10 mouse cellular contexts compared by ENCODE assay signal in the genomic region with DNA sequence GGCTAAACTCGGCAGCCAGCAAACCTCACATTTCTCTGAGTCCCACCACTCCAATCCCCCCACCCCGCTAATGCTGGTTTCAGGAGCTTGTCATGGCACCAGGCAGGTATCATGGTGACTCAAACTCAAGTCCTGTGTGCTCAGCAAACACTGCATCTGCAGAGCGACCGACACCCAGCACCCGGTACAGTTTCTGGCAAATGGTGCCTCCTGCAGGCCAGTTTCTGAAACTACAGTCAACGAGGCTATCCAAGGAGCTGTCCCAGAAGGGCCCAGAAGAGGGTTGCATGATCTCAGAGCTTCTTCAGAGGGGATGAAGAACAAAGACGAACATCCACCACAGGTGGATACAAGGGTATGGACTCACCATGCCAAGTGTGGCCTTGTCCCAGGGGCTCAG. TPM values are rescaled to one million over a fixed set of nuclear protein-coding genes. Genes with fewer than 3 reads are reported as not detected.
DNase-seq lines count a peak whose midpoint lies in the region; ATAC-seq lines count a peak whose summit lies in the region.
"Had no signal": no experiment of that assay in that cellular context is flagged by ENCODE, and none has a peak within 500 bp of the region (broad histone marks: within the 10 kb centered on the region; RNA-seq: fewer than 3 reads in every experiment).

No protein-coding gene starts in this region.

- no peak overlapping the region for H3K4me2 ChIP-seq in kidney, embryonic 14.5 days (replicated peaks; ENCODE audit: low read depth, low read length)
- H3K4me2 ChIP-seq: limb, embryonic 13.5 days had no signal

- no peaks in the 10 kb centered on the region for H3K9me3 ChIP-seq in kidney, embryonic 14.5 days (ENCODE audit: control insufficient read depth, low read length)
- H3K9me3 ChIP-seq: G1E; limb, embryonic 13.5 days had no signal

- ATAC-seq in kidney, embryonic 14.5 days (ENCODE audit: low FRiP score, low TSS enrichment), result no peak
- ATAC-seq in activated CD4-positive, CD25-positive, alpha-beta regulatory T cell, adult 4 months, result no peak

- H3K36me3 ChIP-seq in kidney, embryonic 14.5 days (ENCODE audit: control insufficient read depth, insufficient read depth, low read length), result 0 out of 2 replicates have a peak, but pooled peaks cover 2% of the 10 kb centered on the region
- H3K36me3 ChIP-seq: G1E had no signal

- DNase-seq in cerebellum, postnatal 10 days, result peak; percentile 46 to 53
- DNase-seq in cerebellum, adult 9-11 months, result no peak
- peak; percentile 33 for DNase-seq in kidney, adult 9 months
- DNase-seq in 3T3-L1 (ENCODE audit: low read depth, low spot score), result peak; percentile 73
- peak; percentile 38 for DNase-seq in adrenal gland, postnatal 25 days
- DNase-seq in lung, postnatal 36 days, result peak; percentile 51

- no peaks in the 10 kb centered on the region for H3K27me3 ChIP-seq in kidney, embryonic 14.5 days (ENCODE audit: control insufficient read depth, insufficient read depth, low read length)
- H3K27me3 ChIP-seq: limb, embryonic 13.5 days had no signal

- 57% methylated on average over 7 of the region's 7 CpGs for WGBS in kidney, embryonic 14.5 days

- H3K27ac ChIP-seq in kidney, embryonic 14.5 days (ENCODE audit: low read depth, low read length), result no peak overlapping the region
- H3K27ac ChIP-seq: limb, embryonic 13.5 days had no signal

- H3K4me3 ChIP-seq in kidney, embryonic 14.5 days (ENCODE audit: low read length), result no peak overlapping the region
- H3K4me3 ChIP-seq: limb, embryonic 13.5 days had no signal

- H3K9ac ChIP-seq in kidney, embryonic 14.5 days (ENCODE audit: low read depth, low read length), result no peak overlapping the region
- H3K9ac ChIP-seq: limb, embryonic 13.5 days had no signal

- no peaks in the 10 kb centered on the region for H3K4me1 ChIP-seq in kidney, embryonic 14.5 days (ENCODE audit: control insufficient read depth, insufficient read depth, low read length)

RNA-seq across cellular contexts. Expression of a gene that starts 4.6 kb away (rescaled TPM):
- polyA plus RNA-seq in kidney, embryonic 14.5 days (2014; fragmentation: Nextera tagmentation; extraction: Ambion mirVana), result 5.0 and 5.4 TPM in 2 replicates
- total RNA-seq in adrenal gland, postnatal 25 days (2021), result 14.2 and 26.8 TPM in 2 replicates
- polyA plus RNA-seq in activated CD4-positive, CD25-positive, alpha-beta regulatory T cell, adult 4 months (2017; shearing (Covaris generic)), result under 1 TPM in 1 of 2 experiments, not detected in 1; 0.45 TPM
- polyA plus RNA-seq: G1E had no signal

RNA-seq across cellular contexts. Expression of a gene that starts 52.2 kb away (rescaled TPM):
- polyA plus RNA-seq in kidney, embryonic 14.5 days (2014; fragmentation: Nextera tagmentation; extraction: Ambion mirVana), result 57.5 and 64.5 TPM in 2 replicates
- total RNA-seq in adrenal gland, postnatal 25 days (2021), result 30.6 and 35.9 TPM in 2 replicates
- polyA plus RNA-seq in activated CD4-positive, CD25-positive, alpha-beta regulatory T cell, adult 4 months (2017; shearing (Covaris generic)), result 10 to 100 TPM; 45.0 to 50.4 TPM
